Comparison of ENCODE assay signal across 22 mouse cellular contexts in the genomic region with DNA sequence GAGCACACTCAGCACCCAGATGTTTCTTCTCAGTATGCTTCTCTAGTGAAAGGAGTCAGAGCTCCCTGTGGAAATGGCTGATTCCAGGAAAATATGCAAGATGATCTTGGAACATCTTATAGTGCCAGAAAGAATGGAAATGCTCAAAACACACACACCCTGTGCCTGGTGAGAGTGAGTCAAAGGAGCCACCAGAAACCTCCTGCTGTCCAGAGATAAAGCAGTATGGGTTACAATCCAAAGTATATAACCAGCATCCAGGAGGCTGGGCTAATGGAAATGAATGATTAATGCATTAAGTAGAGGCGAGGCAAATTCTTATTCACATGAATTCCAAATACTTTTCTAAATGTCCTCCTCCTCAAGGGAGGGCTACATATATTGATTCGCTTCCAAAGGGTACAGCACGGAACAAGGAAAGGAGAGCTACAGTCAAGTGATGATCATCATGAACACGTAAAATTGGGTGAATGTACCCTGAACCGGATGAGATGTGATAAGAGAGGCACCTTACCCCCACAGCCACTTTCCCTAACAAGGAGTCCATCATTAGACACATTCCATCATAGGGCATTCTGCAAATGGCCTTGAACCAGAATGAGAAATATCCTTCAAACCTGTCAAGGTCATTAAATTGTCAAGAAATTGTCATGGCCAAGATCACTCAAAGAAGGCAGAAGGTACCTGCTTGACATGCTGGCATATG.
A peak's percentile ranks its signal among the peaks of the same experiment; 100 is the strongest.
DNase-seq lines count a peak whose midpoint lies in the region; ATAC-seq lines count a peak whose summit lies in the region.
"Had no signal": no experiment of that assay in that cellular context is flagged by ENCODE, and none has a peak within 500 bp of the region (broad histone marks: within the 10 kb centered on the region; RNA-seq: fewer than 3 reads in every experiment).

No protein-coding gene starts in this region.

- H3K4me1 ChIP-seq in liver, embryonic 12.5 days, result peaks cover 25% of the 10 kb centered on the region
- no peaks in the 10 kb centered on the region for H3K4me1 ChIP-seq in hindbrain, embryonic 11.5 days (replicated peaks; ENCODE audit: control insufficient read depth, insufficient read depth, low read length)
- H3K4me1 ChIP-seq: forebrain, embryonic 13.5 days; heart, embryonic 15.5 days; hindbrain, embryonic 13.5 days; kidney, embryonic 15.5 days; limb, embryonic 10.5 days; neural tube, embryonic 12.5 days had no signal

- H3K9me3 ChIP-seq in liver, embryonic 12.5 days (replicated peaks), result no peaks in the 10 kb centered on the region
- H3K9me3 ChIP-seq in hindbrain, embryonic 11.5 days (ENCODE audit: control insufficient read depth, low read length), result no peaks in the 10 kb centered on the region
- H3K9me3 ChIP-seq: forebrain, embryonic 13.5 days; heart, embryonic 15.5 days; hindbrain, embryonic 13.5 days; kidney, embryonic 15.5 days; limb, embryonic 10.5 days; neural tube, embryonic 12.5 days had no signal

- H3K27ac ChIP-seq in liver, embryonic 12.5 days, result peak overlapping the region; percentile 81
- H3K27ac ChIP-seq in hindbrain, embryonic 11.5 days (ENCODE audit: low read depth, low read length), result no peak overlapping the region
- H3K27ac ChIP-seq: forebrain, embryonic 13.5 days; heart, embryonic 15.5 days; hindbrain, embryonic 13.5 days; kidney, embryonic 15.5 days; limb, embryonic 10.5 days; neural tube, embryonic 12.5 days had no signal

- 63% methylated on average over 5 of the region's 5 CpGs for WGBS in liver, embryonic 12.5 days (ENCODE audit: insufficient replicate concordance)
- 91% methylated on average over 5 of the region's 5 CpGs for WGBS in hindbrain, embryonic 11.5 days

- peak overlapping the region; percentile 34 for H3K4me2 ChIP-seq in liver, embryonic 12.5 days
- no peak overlapping the region for H3K4me2 ChIP-seq in hindbrain, embryonic 11.5 days (replicated peaks; ENCODE audit: low read depth, low read length)
- H3K4me2 ChIP-seq: forebrain, embryonic 13.5 days; heart, embryonic 15.5 days; hindbrain, embryonic 13.5 days; kidney, embryonic 15.5 days; neural tube, embryonic 12.5 days had no signal

- ATAC-seq in liver, embryonic 12.5 days, result peak; percentile 96
- peak; percentile 34; the same call in 1 of the 2 replicates for ATAC-seq in megakaryocyte progenitor cell, adult 5-6 weeks (replicated peaks; ENCODE audit: poor library complexity)
- ATAC-seq in hindbrain, embryonic 11.5 days (ENCODE audit: low FRiP score), result no peak
- ATAC-seq: forebrain, embryonic 13.5 days had no signal

- peak; percentile 83 for DNase-seq in heart, adult 11 months
- DNase-seq in heart, postnatal 4 days, result no peak
- peak; percentile 47 for DNase-seq in c-Kit-negative CD71-positive TER-119-positive erythroid progenitor cells, embryonic 14.5 days (ENCODE audit: low read depth, low spot score)
- DNase-seq in hindbrain, embryonic 11.5 days (ENCODE audit: low spot score), result no peak
- no peak for DNase-seq in left cerebral cortex, adult 11 months (ENCODE audit: low spot score)
- DNase-seq: adrenal gland, postnatal 25 days; cerebellum, adult 9-10 months; gastrocnemius, postnatal 36 days; kidney, adult 11 months; kidney, postnatal 4 days; lung, postnatal 14 days; midbrain, embryonic 14.5 days; retina, postnatal 1 day; thymus, postnatal 25 days had no signal

- no peaks in the 10 kb centered on the region; the same call in 1 of the 2 replicates for H3K27me3 ChIP-seq in liver, embryonic 12.5 days (replicated peaks)
- no peaks in the 10 kb centered on the region for H3K27me3 ChIP-seq in hindbrain, embryonic 11.5 days (ENCODE audit: control insufficient read depth, insufficient read depth, low read length)
- H3K27me3 ChIP-seq: heart, embryonic 15.5 days had no signal

- 0 out of 2 replicates have a peak overlapping the region, but pooled peaks have one; percentile 8 for H3K9ac ChIP-seq in liver, embryonic 12.5 days
- H3K9ac ChIP-seq in hindbrain, embryonic 11.5 days (ENCODE audit: low read depth, low read length), result no peak overlapping the region
- H3K9ac ChIP-seq: forebrain, embryonic 13.5 days; heart, embryonic 15.5 days; hindbrain, embryonic 13.5 days; kidney, embryonic 15.5 days; neural tube, embryonic 12.5 days had no signal

- no peak overlapping the region for H3K4me3 ChIP-seq in liver, embryonic 12.5 days
- H3K4me3 ChIP-seq in hindbrain, embryonic 11.5 days (ENCODE audit: low read depth, low read length), result no peak overlapping the region
- H3K4me3 ChIP-seq: forebrain, embryonic 13.5 days; heart, embryonic 15.5 days; hindbrain, embryonic 13.5 days; kidney, embryonic 15.5 days; limb, embryonic 10.5 days; neural tube, embryonic 12.5 days had no signal

- no peaks in the 10 kb centered on the region for H3K36me3 ChIP-seq in liver, embryonic 12.5 days
- H3K36me3 ChIP-seq in hindbrain, embryonic 11.5 days (ENCODE audit: control insufficient read depth, insufficient read depth, low read length), result no peaks in the 10 kb centered on the region
- H3K36me3 ChIP-seq: heart, embryonic 15.5 days; hindbrain, embryonic 13.5 days; kidney, embryonic 15.5 days; limb, embryonic 10.5 days; neural tube, embryonic 12.5 days had no signal

Comparison
In these comparisons a context has a peak if more than half of its experiments do, and no peak if none do; other contexts are left out.
1. DNase-seq: peak in heart, adult 11 months (single experiment) and c-Kit-negative CD71-positive TER-119-positive erythroid progenitor cells, embryonic 14.5 days (single experiment); none in heart, postnatal 4 days (single experiment), hindbrain, embryonic 11.5 days (single experiment) and left cerebral cortex, adult 11 months (single experiment).